Mouse (Mus musculus): ENCODE data around the gene Apba3.

Apba3 gene

DNA sequence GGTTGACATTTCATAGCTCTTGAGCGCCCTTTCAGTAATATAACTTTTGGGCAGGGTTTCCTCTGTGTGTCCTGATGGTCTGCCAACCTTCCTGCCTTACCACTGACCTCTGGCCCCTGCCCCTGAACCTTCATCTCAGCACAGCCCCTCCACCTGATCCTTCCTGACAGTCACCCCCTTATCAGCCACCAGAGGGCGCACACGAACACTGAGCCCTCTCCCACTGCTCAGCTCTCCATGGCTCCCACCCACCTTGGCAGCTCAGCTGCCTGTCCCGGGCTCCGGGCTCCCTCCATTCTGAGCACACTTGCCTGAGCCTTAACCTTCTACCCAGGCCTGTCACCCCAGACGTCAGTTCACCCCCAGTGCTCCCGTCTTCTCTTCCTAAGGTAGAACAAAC, 22.5 kb downstream of the Apba3 start:
- in situ Hi-C loops (cut with MboI; ENCODE audit: low sequenced_read_pairs), result loop anchor here (5.0 kb wide), 1 partner anchor 53 kb away; the partner anchor contains the start of gene Gipc3

DNA sequence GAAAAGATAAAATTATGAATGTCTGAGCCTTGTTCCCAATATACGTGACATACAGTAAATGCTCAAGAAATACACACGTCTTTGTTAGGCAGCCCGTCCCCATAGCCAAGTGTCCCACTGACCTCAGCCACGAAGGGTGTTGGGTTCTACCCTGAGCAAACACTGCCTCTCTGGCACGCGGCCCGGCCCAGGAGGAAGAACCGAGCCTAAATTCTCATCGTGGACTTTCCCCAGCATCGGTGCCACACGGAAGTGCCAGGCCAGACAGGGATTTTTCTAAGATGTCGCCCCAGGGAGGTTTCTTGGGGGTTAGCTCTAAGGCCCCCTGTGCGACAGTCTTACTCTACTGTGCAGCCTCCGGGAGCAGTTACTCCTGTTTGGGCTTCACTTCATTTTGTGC, 23.1 kb downstream of the Apba3 start:
- in situ Hi-C loops (cut with MboI; ENCODE audit: low sequenced_read_pairs), result loop anchor here (5.0 kb wide), 1 partner anchor 52 kb away; the partner anchor contains the start of gene Gipc3

DNA sequence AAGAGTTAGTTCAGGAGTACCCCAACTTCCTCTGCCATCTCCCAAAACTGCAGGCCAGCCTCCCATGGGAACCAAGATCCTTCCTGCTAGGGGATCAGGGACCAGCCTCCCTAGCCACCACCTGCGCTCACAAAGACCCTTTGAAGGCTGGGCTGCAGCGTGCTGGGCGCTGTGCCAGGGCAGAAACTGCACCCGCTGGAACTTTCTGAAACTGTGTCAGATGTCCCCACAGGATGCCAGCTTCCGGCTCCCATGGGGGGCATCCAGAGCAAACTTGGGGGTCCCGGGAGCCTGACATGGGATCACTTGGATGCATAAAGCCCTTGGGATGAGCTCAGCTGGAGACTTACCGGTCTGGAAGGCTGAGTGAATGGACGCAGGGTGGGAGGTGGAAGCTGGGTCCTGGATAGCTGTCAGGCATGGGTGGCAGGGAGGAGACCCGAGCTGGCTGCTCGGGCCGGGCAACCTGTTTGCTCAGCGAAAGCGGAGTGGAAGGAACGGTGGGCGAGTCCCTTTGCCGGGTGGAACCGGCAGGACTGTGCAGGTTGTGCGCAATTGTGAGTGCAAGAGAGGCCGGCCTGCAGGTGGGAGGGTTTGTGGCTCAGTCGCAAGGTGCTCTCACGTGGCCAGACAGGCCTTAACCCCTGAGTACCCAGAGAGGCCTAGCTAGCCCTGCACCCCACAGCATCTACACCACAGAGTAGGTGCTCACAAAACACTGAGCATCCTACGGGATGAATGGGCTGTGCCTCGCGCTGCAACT, 24.1 kb downstream of the Apba3 start:
- in situ Hi-C loops (cut with MboI; ENCODE audit: low sequenced_read_pairs), result no loop called here

DNA sequence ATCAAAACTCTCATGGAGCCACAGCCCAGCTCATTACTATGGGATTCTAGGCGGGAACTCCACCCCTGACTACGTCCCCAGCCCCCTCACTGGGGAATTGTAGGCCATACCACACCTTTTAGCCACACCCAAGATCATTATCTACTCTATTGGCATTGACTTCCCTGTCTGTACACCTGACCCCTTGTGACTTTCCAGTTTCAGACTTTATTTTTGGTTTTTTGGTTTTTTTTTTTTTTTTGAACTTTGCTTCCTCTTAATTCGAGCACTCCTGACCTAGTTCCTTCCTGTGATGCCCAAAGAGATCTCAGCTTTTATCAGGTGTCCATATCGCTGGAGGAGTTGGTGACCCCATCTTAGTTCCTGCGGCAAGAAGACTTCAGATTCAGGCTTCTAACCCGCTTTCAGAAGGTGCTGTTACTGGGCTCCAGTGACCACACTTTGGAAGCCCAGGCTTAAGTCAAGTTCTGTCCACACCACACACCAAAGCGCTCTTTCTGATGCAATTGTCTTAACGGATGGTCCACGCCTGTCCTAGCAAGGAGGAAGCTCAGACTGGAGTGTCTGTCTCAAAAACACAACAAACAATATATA, 24.8 kb downstream of the Apba3 start, which contains the start of gene Tjp3:
Gene Tjp3, minus strand, starts transcription at position 71 of the 594 bp plus-strand sequence.
- in situ Hi-C loops (cut with MboI; ENCODE audit: low sequenced_read_pairs), result no loop called here

DNA sequence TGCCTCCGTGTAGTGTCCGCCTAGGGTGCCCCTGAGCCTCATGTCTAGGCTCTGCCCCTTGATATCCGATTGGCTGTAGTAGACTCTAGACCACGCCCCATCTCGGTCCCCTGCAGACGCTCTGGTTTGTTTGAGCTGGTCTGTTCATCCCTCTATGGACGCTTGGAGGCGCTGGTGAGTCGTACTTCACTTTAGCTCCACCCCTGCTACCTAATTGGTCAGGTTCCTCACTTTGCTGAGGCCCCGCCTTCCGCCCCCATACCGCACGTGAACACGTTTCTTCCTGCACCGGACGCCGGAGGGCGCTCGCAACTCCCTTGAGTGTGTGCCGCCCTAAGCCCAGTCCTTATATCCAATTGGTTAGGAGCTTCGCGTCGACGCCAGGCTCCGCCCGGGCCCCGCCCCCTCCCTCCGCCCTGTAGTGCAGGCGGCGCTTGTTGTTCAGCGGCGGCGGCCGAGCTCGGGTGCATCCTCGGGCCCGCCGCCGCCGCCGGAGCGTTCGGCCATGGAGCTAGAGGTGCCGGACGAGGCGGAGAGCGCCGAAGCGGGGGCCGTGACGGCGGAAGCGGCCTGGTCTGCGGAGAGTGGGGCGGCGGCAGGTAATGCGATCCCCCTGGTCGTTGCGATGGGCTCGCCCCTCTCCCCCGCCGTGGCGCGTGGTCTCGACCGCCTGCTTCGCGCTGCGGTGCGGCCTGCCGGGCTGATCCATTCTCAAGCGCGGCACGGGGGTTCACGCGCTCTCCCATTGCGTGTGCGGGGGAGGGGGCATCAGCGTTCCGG, 26.0 kb downstream of the Apba3 start, which contains the start of gene Pip5k1c:
Gene Pip5k1c, plus strand, starts transcription at position 410 of the 780 bp plus-strand sequence.
- in situ Hi-C loops (cut with MboI; ENCODE audit: low sequenced_read_pairs), result no loop called here

DNA sequence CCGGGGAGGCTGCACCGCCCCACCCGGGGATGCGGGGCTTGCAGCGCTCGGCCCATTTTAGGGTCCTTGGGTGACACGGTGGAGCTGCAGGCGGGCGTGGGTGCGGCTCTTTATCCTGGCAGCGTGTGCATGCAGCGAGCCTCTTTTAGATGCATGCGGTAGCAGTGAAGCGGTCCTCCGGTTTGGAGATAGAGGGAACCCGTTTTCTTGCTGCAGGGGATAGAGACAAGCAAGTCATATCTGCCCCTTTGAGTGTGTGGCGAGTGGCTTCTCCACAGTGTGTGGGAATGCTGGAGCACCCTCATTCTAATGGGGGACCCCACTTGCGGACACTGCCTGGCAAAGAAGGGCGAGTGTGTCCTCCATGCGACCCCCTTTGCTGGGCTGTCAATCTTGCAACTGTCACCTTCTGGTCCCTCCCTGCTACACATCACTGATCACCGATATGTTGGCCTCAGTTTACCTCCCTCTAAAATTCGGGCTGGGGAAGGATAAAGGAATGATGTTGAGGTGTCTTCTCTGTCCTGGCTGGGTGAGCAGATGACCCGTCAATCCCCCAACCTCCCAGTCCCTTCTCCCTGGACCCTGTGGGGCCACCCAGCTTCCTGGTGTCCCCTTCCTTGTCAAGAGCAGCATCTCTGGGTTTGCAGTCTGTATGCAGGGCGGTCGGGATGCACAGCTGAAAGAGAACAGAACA, 26.7 kb downstream of the Apba3 start:
- in situ Hi-C loops (cut with MboI; ENCODE audit: low sequenced_read_pairs), result no loop called here

DNA sequence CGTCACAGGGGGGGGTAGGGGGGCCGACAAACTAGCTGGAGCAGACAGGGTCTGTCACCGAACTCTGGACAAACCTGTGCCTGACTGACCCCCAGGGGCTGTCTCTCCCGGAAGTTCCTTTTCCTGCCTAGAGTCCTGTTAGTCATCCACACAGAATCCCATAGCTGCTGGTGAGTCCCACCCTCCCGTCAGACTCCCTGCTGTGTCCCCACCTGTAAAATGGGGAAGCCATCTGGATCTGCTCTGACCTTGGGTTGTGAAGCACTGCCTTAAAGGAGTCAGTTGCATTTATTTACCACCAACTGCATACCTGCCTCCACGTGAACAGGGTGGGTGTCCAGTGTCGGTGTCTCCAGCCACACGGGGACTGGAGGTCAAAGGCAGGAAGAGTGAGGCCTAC, 27.7 kb downstream of the Apba3 start:
- in situ Hi-C loops (cut with MboI; ENCODE audit: low sequenced_read_pairs), result no loop called here

DNA sequence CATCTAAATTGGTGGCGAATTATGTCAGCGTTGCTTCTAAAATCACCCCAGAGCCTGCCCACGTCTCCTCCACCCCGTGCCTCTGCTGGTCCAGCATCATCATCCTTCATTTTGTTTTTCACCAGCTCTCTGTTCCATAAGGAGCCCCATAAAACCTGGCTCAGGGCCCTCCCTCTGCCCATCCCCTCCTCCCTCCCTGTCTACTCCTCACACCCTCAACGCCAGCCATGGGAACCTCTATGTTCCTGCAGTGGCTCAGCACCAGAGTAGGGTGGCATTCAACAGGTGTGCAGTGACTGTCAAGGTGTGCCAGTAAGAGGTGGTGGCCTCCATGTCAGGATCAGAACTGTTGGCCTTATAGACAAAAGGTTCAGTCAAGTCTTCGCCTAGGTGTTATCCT, 28.4 kb downstream of the Apba3 start:
- in situ Hi-C loops (cut with MboI; ENCODE audit: low sequenced_read_pairs), result no loop called here

DNA sequence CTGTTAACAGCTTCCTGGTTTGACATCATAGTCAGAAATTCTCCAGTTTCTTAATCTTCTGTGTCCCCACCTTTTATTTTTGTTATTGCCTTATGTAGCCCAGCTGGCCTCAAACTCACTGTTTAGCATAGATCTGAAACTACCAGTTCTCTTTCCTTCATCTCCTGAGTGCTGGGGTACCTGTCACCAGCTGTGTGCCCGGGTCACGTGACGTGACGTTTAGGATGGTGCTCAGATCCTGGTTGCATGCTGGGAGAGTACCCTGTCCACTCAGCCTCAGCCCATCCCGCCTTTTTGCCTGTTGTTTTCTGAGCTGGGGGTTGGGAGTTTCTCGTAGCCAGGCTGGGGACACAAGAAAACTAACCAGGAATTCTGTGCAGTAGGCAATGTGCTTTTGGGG, 30.5 kb downstream of the Apba3 start:
- in situ Hi-C loops (cut with MboI; ENCODE audit: low sequenced_read_pairs), result no loop called here

DNA sequence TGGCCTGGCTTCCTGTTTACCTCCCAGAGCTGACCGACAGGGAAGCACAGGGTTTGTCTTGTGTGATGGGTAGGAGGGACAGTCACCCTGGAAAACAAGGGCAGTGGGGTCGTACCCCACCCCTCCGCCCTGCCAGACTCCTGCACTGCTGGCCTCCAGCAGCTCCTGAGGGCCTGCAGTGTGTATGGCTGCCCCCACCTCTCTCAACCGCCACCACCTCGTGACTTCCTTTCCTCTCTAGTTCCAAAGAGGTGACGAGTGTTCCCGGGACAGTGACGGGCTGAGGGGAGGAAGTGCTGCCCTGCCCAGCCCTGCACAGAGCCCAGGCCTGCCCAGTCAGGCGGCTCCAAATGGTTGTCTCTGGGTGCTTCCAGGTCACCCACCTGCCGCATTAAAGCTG, 31.1 kb downstream of the Apba3 start:
- in situ Hi-C loops (cut with MboI; ENCODE audit: low sequenced_read_pairs), result no loop called here

DNA sequence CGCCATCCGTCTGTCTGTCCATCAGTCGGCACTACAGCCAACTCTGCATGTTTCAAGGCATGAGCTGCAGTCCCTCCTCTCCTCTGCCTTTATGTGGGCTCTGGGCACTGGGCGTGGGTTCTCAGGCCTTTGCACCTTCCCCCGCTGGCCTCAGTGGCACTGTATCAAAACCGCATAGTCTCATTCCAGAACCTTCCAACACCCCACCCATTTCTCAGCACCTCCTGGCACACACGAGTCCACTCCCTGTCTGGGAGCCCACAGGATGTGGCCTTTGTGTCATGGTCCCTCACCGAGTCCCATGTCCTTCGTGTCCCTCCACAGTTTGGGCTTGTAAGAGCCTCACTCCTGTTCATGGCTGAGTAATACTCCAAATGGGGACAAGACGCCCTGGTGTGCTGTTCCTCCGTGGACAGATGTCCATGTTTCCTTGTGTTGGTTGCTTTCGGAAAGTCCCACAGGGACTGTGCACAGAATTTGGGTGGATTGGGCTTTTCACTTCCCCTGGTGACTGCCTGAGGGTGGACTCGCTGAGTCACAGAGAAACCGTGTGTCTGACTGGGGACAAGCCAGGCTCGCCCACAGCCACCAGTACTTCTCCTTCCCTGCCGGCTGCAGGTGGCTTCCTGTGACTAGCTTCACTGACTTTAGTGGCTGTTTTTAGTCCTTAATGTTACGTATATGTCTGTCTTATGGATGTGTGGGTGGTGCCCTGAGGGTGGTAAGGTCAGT, 31.8 kb downstream of the Apba3 start:
- in situ Hi-C loops (cut with MboI; ENCODE audit: low sequenced_read_pairs), result no loop called here

DNA sequence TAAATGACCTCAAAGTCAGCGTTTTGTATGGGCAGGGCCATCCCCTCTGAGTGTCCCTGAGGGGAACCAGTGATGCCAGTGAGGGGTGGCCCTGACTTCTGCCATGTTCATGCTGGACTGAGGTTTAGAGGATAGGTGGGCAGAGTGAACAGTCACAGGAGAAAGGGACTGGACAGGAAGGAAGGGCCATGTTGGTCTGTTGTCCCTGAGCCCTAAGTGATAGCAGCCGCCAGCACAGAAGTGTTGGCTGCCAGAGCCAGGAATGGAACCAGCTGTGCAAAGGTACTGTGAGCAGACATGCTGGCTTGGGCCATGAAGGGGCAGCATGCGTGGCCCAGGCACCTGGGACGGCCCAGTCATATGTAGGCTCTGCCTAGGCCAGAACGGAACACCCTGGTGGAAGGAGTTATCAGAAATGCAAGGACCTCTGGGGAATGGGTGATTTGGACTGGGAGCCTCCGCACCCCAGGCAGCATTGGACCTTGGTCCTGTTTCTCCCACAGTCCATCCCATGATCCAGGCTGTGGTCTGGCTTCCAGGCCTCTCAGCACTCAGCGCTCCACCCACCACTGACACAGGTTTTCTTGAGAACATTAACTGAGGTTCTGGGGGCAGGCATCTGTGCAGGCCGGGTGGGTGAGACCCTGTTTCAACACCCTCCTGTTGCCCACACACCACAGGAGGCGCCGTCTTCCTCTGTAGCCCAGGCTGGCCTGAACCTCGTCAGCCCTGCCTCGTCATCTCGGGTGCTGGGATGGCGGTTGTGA, 33.0 kb downstream of the Apba3 start:
- in situ Hi-C loops (cut with MboI; ENCODE audit: low sequenced_read_pairs), result no loop called here

DNA sequence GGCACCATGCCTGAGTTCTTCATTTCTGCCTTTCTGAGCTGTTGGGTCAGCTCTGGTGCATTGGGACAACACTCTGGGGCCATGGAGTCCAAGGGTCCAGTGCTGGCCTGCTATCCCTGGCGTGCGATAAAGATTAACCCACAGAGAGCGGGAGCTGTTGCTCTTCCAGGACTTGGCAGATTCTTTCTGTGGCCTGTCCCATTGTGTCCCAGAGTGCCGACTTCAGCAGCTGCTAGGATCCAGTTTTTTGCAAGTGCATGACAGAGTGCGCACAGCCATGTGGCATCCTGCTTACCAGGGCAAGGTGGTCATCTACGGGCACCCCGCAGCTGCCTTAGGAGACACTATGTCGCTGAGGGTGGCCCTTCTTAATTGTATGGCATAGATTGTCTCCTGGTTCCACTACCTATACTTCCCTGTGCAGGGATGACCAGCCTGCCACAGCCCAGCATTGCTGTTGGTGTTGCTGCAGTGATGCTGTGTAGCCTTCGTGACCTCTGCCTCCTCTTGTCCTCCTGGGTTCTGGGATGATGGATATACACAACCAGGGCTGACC, 33.7 kb downstream of the Apba3 start:
- in situ Hi-C loops (cut with MboI; ENCODE audit: low sequenced_read_pairs), result no loop called here

DNA sequence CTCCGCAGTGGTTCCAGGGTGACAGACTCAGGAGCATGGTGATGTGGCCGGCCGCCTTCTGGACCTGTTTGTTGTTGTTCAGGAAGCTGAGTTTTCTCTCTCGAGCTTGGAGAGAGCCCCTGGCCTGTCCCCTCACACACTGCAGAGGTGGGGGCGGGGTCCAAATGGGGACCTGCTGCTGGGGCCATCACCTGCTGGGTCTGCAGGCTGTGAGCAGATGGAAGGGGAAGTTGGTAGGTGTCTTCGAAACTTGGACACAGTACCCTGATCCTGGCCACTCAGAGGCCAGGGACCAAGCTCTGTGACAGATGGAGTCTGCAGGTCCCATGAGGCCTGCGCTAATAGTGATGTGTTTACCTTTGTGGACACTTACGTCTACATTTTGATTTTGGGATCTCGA, 34.6 kb downstream of the Apba3 start:
- in situ Hi-C loops (cut with MboI; ENCODE audit: low sequenced_read_pairs), result no loop called here

DNA sequence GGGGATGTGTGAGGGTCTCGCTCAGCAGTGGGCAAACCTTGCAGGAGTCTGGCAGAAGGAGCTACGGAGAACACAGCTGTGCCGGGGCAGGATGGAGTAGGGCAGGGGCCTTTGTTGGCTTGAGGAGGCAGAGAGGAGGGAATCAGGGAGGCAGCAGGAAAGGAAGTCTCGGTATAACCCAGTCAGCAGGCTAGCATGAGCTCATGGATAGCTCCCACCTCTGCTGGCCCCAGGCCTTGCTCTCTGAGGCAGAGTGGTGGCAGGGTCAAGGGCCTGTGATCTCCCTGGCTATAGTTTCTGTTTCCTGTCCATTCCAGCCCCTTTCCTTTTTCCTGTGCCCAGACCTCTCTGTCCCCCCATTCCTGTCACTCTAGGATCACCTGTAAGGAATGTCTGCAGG, 35.5 kb downstream of the Apba3 start:
- in situ Hi-C loops (cut with MboI; ENCODE audit: low sequenced_read_pairs), result no loop called here

DNA sequence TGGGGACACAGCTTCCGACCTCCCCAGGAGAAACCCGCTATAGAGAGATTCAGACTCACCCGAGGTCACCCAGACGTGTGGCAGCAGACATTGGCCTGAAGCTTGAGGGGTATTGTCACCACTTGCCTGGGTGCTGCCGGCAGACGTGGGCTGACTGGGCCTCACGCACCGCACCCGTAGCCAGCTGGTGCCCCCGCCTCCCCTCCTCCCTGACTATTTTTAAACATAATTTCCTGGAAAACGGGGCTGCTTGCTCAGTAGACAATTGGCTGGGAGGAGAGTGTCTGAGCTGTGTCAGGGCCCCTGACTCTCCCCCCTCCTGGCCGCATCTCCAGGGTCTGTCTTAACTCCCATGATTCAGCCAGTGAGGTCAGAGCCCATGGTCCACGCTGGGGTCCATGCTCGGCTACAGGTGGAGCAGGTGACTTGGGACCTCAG, 36.0 kb downstream of the Apba3 start:
- in situ Hi-C loops (cut with MboI; ENCODE audit: low sequenced_read_pairs), result no loop called here

DNA sequence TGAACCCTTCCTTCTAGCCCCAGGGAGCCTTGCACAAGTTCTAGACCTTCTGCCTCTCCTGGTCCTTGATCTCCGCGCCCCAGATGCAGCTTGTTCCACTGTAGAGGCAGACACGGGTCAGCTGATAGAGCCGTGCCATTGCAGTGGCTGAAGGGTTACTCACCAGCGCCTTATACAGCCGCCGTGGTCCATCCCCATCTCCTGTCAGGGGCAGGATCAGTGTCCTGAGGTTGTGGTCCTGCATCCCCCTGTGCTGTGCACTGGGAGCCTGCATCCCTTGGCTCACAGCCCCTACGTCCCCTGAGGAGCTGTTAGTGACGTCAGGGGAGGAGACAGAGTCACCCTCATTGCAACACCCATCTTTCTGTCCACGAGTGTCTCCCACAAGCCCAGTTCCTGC, 36.5 kb downstream of the Apba3 start:
- in situ Hi-C loops (cut with MboI; ENCODE audit: low sequenced_read_pairs), result no loop called here

DNA sequence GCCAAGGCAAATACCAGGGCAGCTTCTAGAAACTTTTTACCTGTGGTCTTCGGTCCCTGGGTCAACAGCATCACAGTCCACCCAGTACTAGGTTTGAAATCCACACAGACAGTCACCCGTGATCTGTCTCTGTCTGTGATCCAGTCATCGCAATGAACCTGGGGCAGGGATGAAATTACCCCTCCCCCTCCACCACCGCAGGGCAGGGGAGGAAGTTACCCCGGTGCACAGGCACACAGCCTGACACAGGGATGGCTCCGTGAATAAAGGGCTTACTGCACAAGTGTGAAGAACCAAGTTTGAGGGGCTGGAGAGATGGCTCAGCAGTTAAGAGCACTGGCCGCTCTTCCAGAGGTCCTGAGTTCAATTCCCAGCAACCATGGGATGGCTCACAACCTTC, 37.0 kb downstream of the Apba3 start:
- in situ Hi-C loops (cut with MboI; ENCODE audit: low sequenced_read_pairs), result no loop called here

DNA sequence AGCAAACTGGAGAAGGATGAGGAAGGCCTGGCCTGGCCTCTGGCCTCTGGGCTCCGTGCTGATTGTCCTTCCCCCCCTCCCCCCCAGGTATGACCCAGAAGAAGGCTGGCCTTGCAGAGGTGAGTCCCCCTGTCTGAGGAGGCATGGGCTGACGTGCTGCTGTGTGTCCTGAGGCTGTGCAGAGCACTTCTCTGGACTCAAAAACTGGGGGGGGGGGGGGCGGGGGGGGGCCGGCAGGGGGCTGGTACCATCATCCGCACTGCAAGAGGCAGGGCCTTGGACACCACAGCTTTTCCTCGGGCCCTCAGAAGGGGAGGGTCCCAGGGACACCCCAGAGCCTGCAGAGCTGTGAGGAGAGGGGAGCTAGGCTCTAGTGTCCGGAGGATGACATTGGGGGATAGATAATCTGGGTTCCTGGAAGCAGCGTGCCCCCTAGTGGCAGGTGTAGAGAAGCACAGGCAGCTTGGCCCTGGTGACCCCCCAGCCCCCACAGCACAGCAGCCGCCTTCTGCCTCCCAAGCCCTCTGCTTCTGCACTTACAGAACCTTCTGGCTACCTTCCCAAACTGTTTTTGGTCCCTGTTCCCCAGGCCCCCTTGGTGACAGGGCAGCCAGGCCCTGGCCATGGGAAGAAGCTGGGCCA, 38.0 kb downstream of the Apba3 start:
- in situ Hi-C loops (cut with MboI; ENCODE audit: low sequenced_read_pairs), result no loop called here
